Mouse (Mus musculus) small intestine, adult 2 months (tissue): Measurements from ENCODE around the gene 9930022D16Rik. TPM values are rescaled to one million over a fixed set of nuclear protein-coding genes. Genes with fewer than 3 reads are reported as not detected.

Source experiments
- H3K27ac ChIP-seq: fragments of 200-500 bp; 2 replicates; pipeline ENCODE4 v1.5.1; 2012; ENCODE audit warnings: low read depth, low read length, control low read depth, inconsistent platforms; ENCODE audit not compliant: insufficient read depth
- H3K27me3 ChIP-seq: fragments of 200-500 bp; 2 replicates; pipeline ENCODE4 v1.6.1; 2012; ENCODE audit warnings: mild to moderate bottlenecking, moderate library complexity, low read length, inconsistent platforms; ENCODE audit not compliant: control insufficient read depth, insufficient read depth
- H3K36me3 ChIP-seq: fragments of 200-500 bp; 2 replicates; pipeline ENCODE4 v1.6.1; 2012; ENCODE audit warnings: mild to moderate bottlenecking, low read length, control low read depth, inconsistent platforms; ENCODE audit not compliant: control insufficient read depth, insufficient read depth
- H3K4me1 ChIP-seq: fragments of 200-500 bp; 2 replicates; pipeline ENCODE4 v1.6.1; 2012; ENCODE audit warnings: low read length, inconsistent platforms, mixed read lengths; ENCODE audit not compliant: control insufficient read depth, insufficient read depth, insufficient read length
- H3K4me3 ChIP-seq: fragments of 200-500 bp; 2 replicates; pipeline ENCODE4 v1.5.1; 2012; ENCODE audit warnings: low read depth, mild to moderate bottlenecking, control low read depth, inconsistent platforms, low read length, moderate library complexity
- CTCF ChIP-seq: fragments of 200-500 bp; IDR thresholded peaks from 2 replicates; pipeline ENCODE4 v1.5.1; 2012; ENCODE audit warnings: low read depth, mild to moderate bottlenecking, control low read depth, inconsistent platforms, low read length, moderate library complexity, mixed read lengths; ENCODE audit not compliant: insufficient replicate concordance, insufficient read length; ENCODE audit errors: extremely low read depth
- POLR2A ChIP-seq: fragments of 200-500 bp; IDR thresholded peaks from 2 replicates; pipeline ENCODE4 v1.6.1; 2012; ENCODE audit warnings: low read depth, mild to moderate bottlenecking, control low read depth, inconsistent platforms, low read length, moderate library complexity
- WGBS: fragments of 180-500 bp; shearing (Covaris S2); methylation state at CpG from one replicate; pipeline ENCODE4 v1.1.7; 2018; 5-methylcytosine and 5-hydroxymethylcytosine counted together
- polyA plus RNA-seq: library from polyadenylated mRNA; depleted of rRNA; stranded (reverse); fragments of >200 nt; gene quantifications from 2 replicates; pipeline ENCODE4 v1.2.3, GENCODE M21; 2012

The 9930022D16Rik gene
- polyA plus RNA-seq, 1 experiment = not detected

GRCm38 (mm10) chr11:109419461-109419860 lies 5.7 kb downstream of the 9930022D16Rik start:
- 13% methylated on average over 4 of the region's 4 CpGs for WGBS
- Histone ChIP-seq H3K36me3 (no peaks in the 10 kb centered on the region), H3K4me3 (no peak overlapping the region), H3K27ac (peak overlapping the region; percentile 56), H3K4me1 (peaks cover 4% of the 10 kb centered on the region), H3K27me3 (no peaks in the 10 kb centered on the region)
- no peak for TF ChIP-seq POLR2A
- TF ChIP-seq CTCF = no peak

DNA sequence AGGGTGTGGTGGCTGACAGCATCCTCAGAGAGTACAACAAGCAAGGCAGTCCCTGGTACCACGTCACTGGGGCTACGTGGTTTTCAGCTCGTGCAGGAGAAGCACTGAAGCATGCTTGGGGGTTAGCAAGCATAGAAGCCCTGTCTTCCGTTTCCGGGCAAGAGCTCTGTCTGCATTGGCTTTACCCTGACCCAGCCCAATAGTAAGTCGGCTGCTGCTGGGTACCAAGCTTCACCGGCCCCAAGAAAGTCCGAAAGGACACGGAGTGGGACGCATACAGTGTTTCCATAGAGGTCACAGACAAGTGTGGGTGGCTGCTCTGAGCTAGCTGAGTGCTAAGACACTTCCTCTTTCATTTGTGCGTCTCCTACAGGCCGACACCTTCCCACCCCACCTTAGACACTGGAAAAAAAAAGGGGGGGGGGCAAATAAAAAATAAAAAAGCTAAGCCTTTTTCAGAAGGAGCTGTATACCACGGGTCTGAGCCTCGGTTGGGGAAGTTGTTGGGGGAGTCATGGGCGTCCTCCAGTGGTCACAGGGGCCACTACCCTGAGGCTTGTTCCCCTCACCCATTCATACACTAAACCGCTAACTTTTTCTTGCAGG lies 6.3 kb downstream of the 9930022D16Rik start:
- Histone ChIP-seq H3K4me3 (peak overlapping the region; percentile 17; the same call in 1 of the 2 replicates), H3K27ac (peak overlapping the region; percentile 56), H3K27me3 (no peaks in the 10 kb centered on the region), H3K36me3 (no peaks in the 10 kb centered on the region), H3K4me1 (peaks cover 4% of the 10 kb centered on the region)
- TF ChIP-seq POLR2A (no peak), CTCF (no peak)
- 45% methylated on average over 16 of the region's 16 CpGs for WGBS

DNA sequence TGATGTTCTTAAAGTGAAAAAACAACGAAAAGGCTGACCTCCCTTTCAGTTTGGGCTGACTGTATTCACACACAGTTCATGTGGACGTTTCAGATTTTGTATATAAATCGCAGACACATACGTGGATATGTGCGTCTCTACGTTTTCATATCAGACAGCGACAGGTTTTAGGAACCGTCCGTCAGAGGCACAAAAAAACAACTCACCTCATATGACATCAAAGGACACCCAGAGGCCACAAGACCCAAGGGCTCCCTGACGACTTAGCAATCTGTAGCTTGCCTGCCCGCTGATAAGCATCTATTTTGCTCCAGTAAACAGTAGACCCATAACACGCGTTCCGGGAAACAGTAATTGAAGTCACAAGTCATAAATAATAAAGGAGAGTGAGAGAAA lies 6.8 kb downstream of the 9930022D16Rik start:
- H3K27ac ChIP-seq = peak overlapping the region; percentile 24; the same call in 1 of the 2 replicates
- TF ChIP-seq CTCF (no peak), POLR2A (no peak)
- WGBS = 83% methylated on average over 14 of the region's 14 CpGs
- peaks cover 7% of the 10 kb centered on the region for H3K4me1 ChIP-seq
- H3K36me3 ChIP-seq = no peaks in the 10 kb centered on the region
- no peak overlapping the region for H3K4me3 ChIP-seq
- H3K27me3 ChIP-seq = no peaks in the 10 kb centered on the region

DNA sequence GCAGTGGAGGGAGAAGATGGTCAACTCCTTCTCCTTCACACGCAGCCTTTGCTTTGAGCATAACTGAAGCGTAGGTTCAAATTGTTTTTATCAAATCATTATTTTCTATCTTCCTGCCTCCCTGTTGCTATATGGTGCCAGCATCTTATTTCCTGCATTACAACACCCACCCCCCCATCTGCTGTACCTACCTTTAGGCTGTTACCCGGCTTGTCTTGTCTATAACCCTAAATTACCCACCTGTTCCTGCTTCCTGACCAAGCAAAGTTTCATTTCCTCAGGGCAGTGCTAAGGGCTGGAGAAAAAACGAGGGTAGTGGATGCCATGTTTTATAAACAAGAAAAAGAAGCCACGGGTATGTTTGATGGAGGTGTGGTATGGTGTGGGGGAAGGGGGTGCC lies 7.5 kb downstream of the 9930022D16Rik start:
- Histone ChIP-seq H3K27ac (no peak overlapping the region), H3K4me3 (no peak overlapping the region), H3K4me1 (peaks cover 7% of the 10 kb centered on the region), H3K27me3 (no peaks in the 10 kb centered on the region), H3K36me3 (no peaks in the 10 kb centered on the region)
- no peak for TF ChIP-seq CTCF
- no peak for TF ChIP-seq POLR2A
- 82% methylated on average over 5 of the region's 5 CpGs for WGBS

DNA sequence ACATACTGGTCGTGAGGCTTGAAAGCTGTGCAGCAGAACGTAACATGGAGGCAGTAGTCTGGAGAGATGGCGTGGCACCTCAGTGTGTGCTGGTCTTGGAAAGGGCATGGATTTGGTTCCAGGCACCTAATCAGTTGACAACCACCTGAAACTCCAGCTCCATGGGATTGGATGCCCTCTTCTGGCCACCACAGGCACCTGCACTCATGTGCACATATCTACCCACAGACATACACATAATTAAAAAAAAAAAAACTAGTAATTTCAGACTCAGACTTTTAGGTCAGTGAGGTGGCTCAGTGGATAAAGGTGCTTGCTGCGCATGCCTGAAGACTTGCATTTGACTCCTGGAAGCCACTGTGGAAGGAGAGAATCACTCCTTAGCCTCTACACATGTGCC lies 8.5 kb downstream of the 9930022D16Rik start:
- H3K27ac ChIP-seq = no peak overlapping the region
- WGBS = 98% methylated on average over 4 of the region's 4 CpGs
- no peaks in the 10 kb centered on the region for H3K27me3 ChIP-seq
- peaks cover 7% of the 10 kb centered on the region for H3K4me1 ChIP-seq
- no peaks in the 10 kb centered on the region for H3K36me3 ChIP-seq
- H3K4me3 ChIP-seq = no peak overlapping the region
- TF ChIP-seq CTCF (no peak), POLR2A (no peak)

DNA sequence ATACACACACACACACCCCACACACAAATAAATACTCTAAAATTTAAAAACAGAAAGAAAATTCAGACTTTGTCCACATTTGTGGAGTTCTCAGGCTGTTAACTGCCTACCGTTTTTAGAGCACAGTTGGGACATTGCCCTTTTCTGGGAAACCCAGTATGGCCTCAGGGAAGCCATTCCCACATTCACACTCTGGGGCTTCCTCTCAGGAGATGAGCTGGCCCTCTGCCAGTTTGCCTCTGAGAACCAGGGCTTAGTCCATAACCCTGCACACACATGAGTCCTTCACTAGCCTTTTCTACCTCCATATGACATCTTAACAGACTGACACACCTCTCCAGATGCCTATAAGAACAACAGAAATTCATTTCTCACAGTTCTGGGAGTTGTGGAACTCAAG lies 9.6 kb downstream of the 9930022D16Rik start:
- Histone ChIP-seq H3K4me3 (no peak overlapping the region), H3K4me1 (peaks cover 7% of the 10 kb centered on the region), H3K27ac (no peak overlapping the region), H3K27me3 (no peaks in the 10 kb centered on the region), H3K36me3 (no peaks in the 10 kb centered on the region; the same call in 1 of the 2 replicates)
- TF ChIP-seq POLR2A = no peak
- TF ChIP-seq CTCF = no peak
- 19% methylated on average over 1 of the region's 1 CpGs for WGBS

DNA sequence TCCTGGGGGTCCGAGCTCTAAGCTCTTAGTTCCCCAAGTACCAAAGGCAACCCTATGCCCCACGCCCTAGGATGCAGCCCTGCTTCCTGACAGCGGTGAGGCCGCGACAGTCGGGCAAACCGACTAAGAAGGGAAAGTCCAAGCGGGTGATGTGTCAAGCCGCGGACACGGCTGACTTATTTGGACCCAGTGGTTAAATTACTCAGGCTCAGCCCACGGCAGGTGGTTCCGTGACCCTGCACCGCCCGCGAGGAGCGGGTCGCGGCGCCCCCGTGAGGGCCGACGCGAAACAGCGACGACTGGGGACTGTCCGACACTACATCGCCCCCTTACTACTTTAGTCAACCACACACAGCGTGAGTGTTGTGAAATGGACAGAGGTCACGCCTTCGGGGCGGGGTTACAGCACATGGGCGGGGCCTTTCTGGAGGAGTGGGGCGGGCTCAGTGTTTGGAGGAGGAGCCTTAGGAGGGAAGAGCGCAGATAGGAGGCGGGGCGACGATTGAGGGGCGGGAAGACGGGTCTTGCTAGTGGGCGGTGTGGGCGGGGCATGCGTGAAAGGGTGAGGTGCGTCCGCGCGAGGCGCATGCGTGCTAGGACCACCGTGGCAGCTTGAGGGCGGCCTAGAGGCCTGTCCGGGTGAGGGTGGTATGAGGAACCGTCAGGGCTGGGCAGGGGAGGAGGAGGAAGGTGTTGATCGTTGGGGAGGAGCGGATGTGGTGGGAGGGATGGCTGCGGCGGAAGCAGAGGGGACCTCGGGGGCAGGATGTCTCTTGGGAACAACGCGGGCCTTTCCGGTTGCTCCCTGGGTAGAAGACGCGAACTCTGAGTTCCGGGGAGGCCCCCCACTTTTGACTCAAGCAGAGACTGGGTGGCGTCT lies 11.9 kb downstream of the 9930022D16Rik start, which contains the start of gene Amz2:
Amz2 (plus strand) TSS at position 555 of the 880 bp plus-strand sequence.
- H3K4me1 ChIP-seq = peaks cover 3% of the 10 kb centered on the region
- peaks cover 6% of the 10 kb centered on the region for H3K36me3 ChIP-seq
- H3K27me3 ChIP-seq = no peaks in the 10 kb centered on the region
- WGBS = under 1% methylated on average over 65 of the region's 65 CpGs
- H3K27ac ChIP-seq = peak within 1 kb of the TSS; percentile 53
- peak within 1 kb of the TSS; percentile 68 for H3K4me3 ChIP-seq
- TF ChIP-seq CTCF = peak; percentile 90
- peak; percentile 38 for TF ChIP-seq POLR2A
